Mouse (Mus musculus): ENCODE data around the gene Megf11.

GRCm38 (mm10) chr9:64701651-64702050 lies 316.2 kb downstream of the Megf11 start:
- TF ChIP-seq CTCF (IDR thresholded peaks at IDR 0.05; ENCODE audit: low read depth, low read length) (no peak), GATA1 (IDR thresholded peaks at IDR 0.05; ENCODE audit: borderline replicate concordance, low read length) (no peak)

All from G1E (cell line).